ENCODE assay signal across 15 mouse cellular contexts in the genomic region with DNA sequence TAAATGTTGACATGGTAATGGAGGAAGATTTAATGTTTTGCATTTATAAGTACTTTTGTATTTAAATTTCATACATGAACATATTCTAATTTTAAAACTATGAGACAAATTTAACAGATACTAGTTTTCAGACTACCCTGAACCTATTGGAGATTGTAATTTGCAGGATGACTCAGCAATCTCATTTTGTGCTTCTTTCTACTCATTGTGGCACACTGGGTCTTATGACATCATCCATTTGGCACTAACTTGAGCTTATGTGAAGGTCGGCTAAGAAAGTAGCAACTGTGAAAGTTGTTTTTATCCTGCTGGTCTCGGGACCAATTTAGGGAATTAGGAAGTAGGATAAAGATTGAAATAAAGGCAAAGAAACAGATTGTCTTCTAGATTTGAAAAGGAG. TPM values are rescaled to one million over a fixed set of nuclear protein-coding genes. Genes with fewer than 3 reads are reported as not detected.
DNase-seq lines count a peak whose midpoint lies in the region; ATAC-seq and TF ChIP-seq lines count a peak whose summit lies in the region.
"Had no signal": no experiment of that assay in that cellular context is flagged by ENCODE, and none has a peak within 500 bp of the region (broad histone marks: within the 10 kb centered on the region; RNA-seq: fewer than 3 reads in every experiment).

No protein-coding gene starts in this region.

- no peak overlapping the region for H3K4me2 ChIP-seq in forebrain, embryonic 14.5 days (ENCODE audit: low read length)
- H3K4me2 ChIP-seq in forebrain, postnatal 0 days (ENCODE audit: low read depth), result no peak overlapping the region
- no peak overlapping the region for H3K4me2 ChIP-seq in intestine, embryonic 16.5 days (ENCODE audit: low read depth, low read length)
- H3K4me2 ChIP-seq: embryonic facial prominence, embryonic 15.5 days; heart, embryonic 11.5 days; liver, embryonic 11.5 days had no signal

- peak; percentile 51 for DNase-seq in forebrain, embryonic 14.5 days (ENCODE audit: low spot score)
- DNase-seq in forebrain, postnatal 0 days, result no peak
- DNase-seq in lung, postnatal 10 days, result peak; percentile 7
- DNase-seq in lung, postnatal 14 days, result no peak
- DNase-seq in brain, adult 2 months (ENCODE audit: low read depth, low spot score), result peak; percentile 84
- DNase-seq in telencephalon, adult 2 months (ENCODE audit: low read depth, low spot score), result peak; percentile 43
- no peak for DNase-seq in right cerebral cortex, postnatal 10 days (ENCODE audit: low spot score in 2 of 2)
- DNase-seq: cerebellum, adult 9-11 months had no signal

- H3K9me3 ChIP-seq in forebrain, embryonic 14.5 days (replicated peaks; ENCODE audit: control insufficient read depth, low read length), result no peaks in the 10 kb centered on the region
- H3K9me3 ChIP-seq in forebrain, postnatal 0 days (ENCODE audit: low read length), result no peaks in the 10 kb centered on the region
- no peaks in the 10 kb centered on the region for H3K9me3 ChIP-seq in intestine, embryonic 16.5 days (ENCODE audit: control insufficient read depth, low read length)
- H3K9me3 ChIP-seq: embryonic facial prominence, embryonic 15.5 days had no signal

- no peaks in the 10 kb centered on the region for H3K27me3 ChIP-seq in forebrain, embryonic 14.5 days (replicated peaks; ENCODE audit: control insufficient read depth, insufficient read depth, low read length)
- no peaks in the 10 kb centered on the region for H3K27me3 ChIP-seq in forebrain, postnatal 0 days (ENCODE audit: insufficient read depth, low read length)
- H3K27me3 ChIP-seq in intestine, embryonic 16.5 days (replicated peaks; ENCODE audit: control insufficient read depth, insufficient read depth, low read length), result no peaks in the 10 kb centered on the region
- H3K27me3 ChIP-seq: embryonic facial prominence, embryonic 15.5 days had no signal

- peaks cover 34% of the 10 kb centered on the region for H3K36me3 ChIP-seq in forebrain, embryonic 14.5 days (ENCODE audit: control insufficient read depth, insufficient read depth, low read length)
- peaks cover 18% of the 10 kb centered on the region for H3K36me3 ChIP-seq in forebrain, postnatal 0 days (ENCODE audit: insufficient read depth)
- peaks cover 3% of the 10 kb centered on the region; the same call in 1 of the 2 replicates for H3K36me3 ChIP-seq in intestine, embryonic 16.5 days (ENCODE audit: control insufficient read depth, insufficient read depth, low read length)

- no peak overlapping the region for H3K27ac ChIP-seq in forebrain, embryonic 14.5 days (ENCODE audit: low read depth, low read length)
- no peak overlapping the region for H3K27ac ChIP-seq in forebrain, postnatal 0 days (ENCODE audit: low read depth, low read length)
- no peak overlapping the region for H3K27ac ChIP-seq in intestine, embryonic 16.5 days (ENCODE audit: low read length)
- H3K27ac ChIP-seq: embryonic facial prominence, embryonic 15.5 days; left cerebral cortex, adult 2 months had no signal

- ATAC-seq in forebrain, embryonic 14.5 days, result no peak
- ATAC-seq in forebrain, postnatal 0 days, result no peak
- no peak for ATAC-seq in intestine, embryonic 16.5 days
- ATAC-seq: CD4-positive, CD25-positive, alpha-beta regulatory T cell, adult 4 months; hindbrain, embryonic 16.5 days had no signal

- H3K9ac ChIP-seq in forebrain, embryonic 14.5 days (ENCODE audit: low read length), result no peak overlapping the region
- no peak overlapping the region for H3K9ac ChIP-seq in forebrain, postnatal 0 days
- no peak overlapping the region for H3K9ac ChIP-seq in intestine, embryonic 16.5 days (ENCODE audit: low read depth, low read length)
- H3K9ac ChIP-seq: embryonic facial prominence, embryonic 15.5 days had no signal

- H3K4me3 ChIP-seq in forebrain, embryonic 14.5 days (ENCODE audit: low read depth, low read length), result no peak overlapping the region
- no peak overlapping the region for H3K4me3 ChIP-seq in forebrain, postnatal 0 days (ENCODE audit: low read depth, low read length)
- no peak overlapping the region for H3K4me3 ChIP-seq in intestine, embryonic 16.5 days (ENCODE audit: low read length)
- H3K4me3 ChIP-seq: embryonic facial prominence, embryonic 15.5 days; left cerebral cortex, adult 2 months had no signal

- 9% methylated on average over 2 of the region's 2 CpGs for WGBS in forebrain, embryonic 14.5 days
- 9% methylated on average over 2 of the region's 2 CpGs for whole genome bisulfite sequencing in forebrain, postnatal 0 days
- WGBS in intestine, embryonic 16.5 days, result 49% methylated on average over 2 of the region's 2 CpGs

- H3K4me1 ChIP-seq in forebrain, embryonic 14.5 days (ENCODE audit: control insufficient read depth, insufficient read depth, low read length), result 0 out of 2 replicates have a peak, but pooled peaks cover 3% of the 10 kb centered on the region
- no peaks in the 10 kb centered on the region for H3K4me1 ChIP-seq in forebrain, postnatal 0 days (ENCODE audit: insufficient read depth)
- peaks cover 4% of the 10 kb centered on the region; the same call in 1 of the 2 replicates for H3K4me1 ChIP-seq in intestine, embryonic 16.5 days (ENCODE audit: control insufficient read depth, insufficient read depth, low read length)
- H3K4me1 ChIP-seq: embryonic facial prominence, embryonic 15.5 days had no signal

- no peak for TF ChIP-seq CTCF in forebrain, postnatal 0 days (IDR thresholded peaks at IDR 0.05; ENCODE audit: low read depth)

RNA-seq across cellular contexts. Expression of a gene that starts 27.4 kb away (rescaled TPM):
- polyA plus RNA-seq in forebrain, embryonic 14.5 days (2014; fragmentation: Nextera tagmentation; extraction: Ambion mirVana), result 131 and 154 TPM in 2 replicates
- 56.8 and 61.7 TPM in 2 replicates for total RNA-seq in forebrain, postnatal 0 days (2014; rRNA removed)
- polyA plus RNA-seq in forebrain, postnatal 0 days (2015; fragmentation: Nextera tagmentation; extraction: Ambion mirVana), result 93.7 and 149 TPM in 2 replicates
- polyA plus RNA-seq in intestine, embryonic 16.5 days (2015; fragmentation: Nextera tagmentation; extraction: Ambion mirVana), result 74.6 and 83.1 TPM in 2 replicates

Comparison
In these comparisons a context has a peak if more than half of its experiments do, and no peak if none do; other contexts are left out.
1. DNase-seq: peak in forebrain, embryonic 14.5 days (single experiment), lung, postnatal 10 days (single experiment), brain, adult 2 months (single experiment) and telencephalon, adult 2 months (single experiment); none in forebrain, postnatal 0 days (single experiment), lung, postnatal 14 days (single experiment) and right cerebral cortex, postnatal 10 days (0 of 2).